In the genomic region with DNA sequence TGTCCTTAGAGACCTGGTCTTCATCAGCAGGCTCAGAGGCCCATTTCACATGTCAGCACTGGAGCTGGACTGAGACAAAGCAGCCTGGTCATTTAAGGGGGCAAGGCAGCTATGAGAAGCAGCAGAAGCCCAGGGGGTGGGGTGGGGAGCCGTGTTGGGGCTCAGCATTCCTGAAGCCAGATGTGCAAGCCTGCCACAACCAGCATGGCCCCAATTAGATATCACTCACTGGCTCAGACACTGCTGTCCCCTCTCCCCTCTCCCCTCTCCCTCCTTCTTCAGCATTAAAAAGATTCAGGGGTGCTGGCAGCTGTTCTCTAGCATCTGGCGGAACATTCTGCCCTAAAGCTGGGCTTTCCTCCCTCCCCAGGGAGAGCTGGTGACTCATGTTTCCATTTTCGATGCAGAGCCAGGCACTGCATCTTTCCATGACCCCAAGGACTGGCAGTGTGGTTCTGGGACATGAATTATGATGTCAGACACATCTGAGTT, we compare ENCODE assay signal across 8 mouse cellular contexts. TPM values are rescaled to one million over a fixed set of nuclear protein-coding genes. Genes with fewer than 3 reads are reported as not detected.
DNase-seq lines count a peak whose midpoint lies in the region; ATAC-seq and TF ChIP-seq lines count a peak whose summit lies in the region.

No protein-coding gene starts in this region.

- no peaks in the 10 kb centered on the region for H3K27me3 ChIP-seq in embryonic facial prominence, embryonic 15.5 days

- peaks cover 31% of the 10 kb centered on the region for H3K4me1 ChIP-seq in embryonic facial prominence, embryonic 15.5 days

- no peak overlapping the region for H3K4me3 ChIP-seq in layer of hippocampus, adult 2 months
- no peak overlapping the region for H3K4me3 ChIP-seq in embryonic facial prominence, embryonic 15.5 days (replicated peaks)

- no peak for TF ChIP-seq CTCF in layer of hippocampus, adult 2 months (conservative IDR thresholded peaks at IDR 0.05)

- no peak overlapping the region for H3K27ac ChIP-seq in layer of hippocampus, adult 2 months
- H3K27ac ChIP-seq in embryonic facial prominence, embryonic 15.5 days (replicated peaks), result peak overlapping the region; percentile 66

- no peaks in the 10 kb centered on the region for H3K36me3 ChIP-seq in embryonic facial prominence, embryonic 15.5 days

- ATAC-seq in embryonic facial prominence, embryonic 15.5 days (ENCODE audit: insufficient number of reproducible peaks, low FRiP score, low TSS enrichment, low read depth), result peak; percentile 40; the same call in 1 of the 2 replicates
- no peak for ATAC-seq in megakaryocyte, adult 5-6 weeks (ENCODE audit: poor library complexity, severe bottlenecking)

- H3K4me2 ChIP-seq in embryonic facial prominence, embryonic 15.5 days (replicated peaks), result no peak overlapping the region

- 11% methylated on average over 3 of the region's 3 CpGs for WGBS in embryonic facial prominence, embryonic 15.5 days

- no peaks in the 10 kb centered on the region for H3K9me3 ChIP-seq in embryonic facial prominence, embryonic 15.5 days (replicated peaks)

- DNase-seq in layer of hippocampus, adult 9-11 months, result peak; percentile 24
- no peak for DNase-seq in layer of hippocampus, adult 2 months (ENCODE audit: low spot score in 2 of 2)
- peak; percentile 80 to 87 for DNase-seq in heart, postnatal 36 days
- DNase-seq in skeletal muscle tissue, adult 2 months (ENCODE audit: low read depth, low spot score), result peak; percentile 92
- no peak for DNase-seq in frontal cortex, postnatal 10 days (ENCODE audit: low spot score in 2 of 2)
- no peak for DNase-seq in spleen, postnatal 36 days (ENCODE audit: low spot score in 2 of 2)

- intact Hi-C loops in heart, postnatal 36 days (cut with DNase I), result no loop called here

- no peak overlapping the region for H3K9ac ChIP-seq in embryonic facial prominence, embryonic 15.5 days

RNA-seq across cellular contexts. Expression of gene Ergic1, which starts 30.7 kb away (rescaled TPM):
- 100 to 1,000 TPM; 121 to 124 TPM for total RNA-seq in layer of hippocampus, adult 2 months (2021)
- 114 and 118 TPM in 2 replicates for polyA plus RNA-seq in embryonic facial prominence, embryonic 15.5 days (2015; fragmentation: Nextera tagmentation; extraction: Ambion mirVana)
- total RNA-seq in heart, postnatal 36 days (2021), result 10 to 100 TPM; 47.5 to 56.2 TPM
- 18.9 and 22.1 TPM in 2 replicates for total RNA-seq in megakaryocyte, adult 5-6 weeks (2015)
- 9.6 and 16.3 TPM in 2 replicates for total RNA-seq in megakaryocyte, adult 5-6 weeks (2017)

RNA-seq across cellular contexts. Expression of gene Dusp1, which starts 31.3 kb away (rescaled TPM):
- total RNA-seq in layer of hippocampus, adult 2 months (2021), result 10 to 100 TPM; 14.9 to 20.9 TPM
- polyA plus RNA-seq in embryonic facial prominence, embryonic 15.5 days (2015; fragmentation: Nextera tagmentation; extraction: Ambion mirVana), result 28.4 and 33.3 TPM in 2 replicates
- total RNA-seq in heart, postnatal 36 days (2021), result 100 to 1,000 TPM in 1 of 2 experiments, 10 to 100 TPM in 1; 49.6 to 105 TPM
- total RNA-seq in megakaryocyte, adult 5-6 weeks (2015), result 265 and 280 TPM in 2 replicates
- 58.9 and 72.1 TPM in 2 replicates for total RNA-seq in megakaryocyte, adult 5-6 weeks (2017)

Comparison
In these comparisons a context has a peak if more than half of its experiments do, and no peak if none do; other contexts are left out.
1. DNase-seq: peak in layer of hippocampus, adult 9-11 months (single experiment), heart, postnatal 36 days (2 of 2) and skeletal muscle tissue, adult 2 months (single experiment); none in layer of hippocampus, adult 2 months (0 of 2), frontal cortex, postnatal 10 days (0 of 2) and spleen, postnatal 36 days (0 of 2).